Mouse (Mus musculus): ENCODE results near the gene Gpr84. TPM values are rescaled to one million over a fixed set of nuclear protein-coding genes. Genes with fewer than 3 reads are reported as not detected.

Gpr84 gene
- polyA plus RNA-seq (2012; rRNA removed): 0.05 and 0.16 TPM in 2 replicates

DNA sequence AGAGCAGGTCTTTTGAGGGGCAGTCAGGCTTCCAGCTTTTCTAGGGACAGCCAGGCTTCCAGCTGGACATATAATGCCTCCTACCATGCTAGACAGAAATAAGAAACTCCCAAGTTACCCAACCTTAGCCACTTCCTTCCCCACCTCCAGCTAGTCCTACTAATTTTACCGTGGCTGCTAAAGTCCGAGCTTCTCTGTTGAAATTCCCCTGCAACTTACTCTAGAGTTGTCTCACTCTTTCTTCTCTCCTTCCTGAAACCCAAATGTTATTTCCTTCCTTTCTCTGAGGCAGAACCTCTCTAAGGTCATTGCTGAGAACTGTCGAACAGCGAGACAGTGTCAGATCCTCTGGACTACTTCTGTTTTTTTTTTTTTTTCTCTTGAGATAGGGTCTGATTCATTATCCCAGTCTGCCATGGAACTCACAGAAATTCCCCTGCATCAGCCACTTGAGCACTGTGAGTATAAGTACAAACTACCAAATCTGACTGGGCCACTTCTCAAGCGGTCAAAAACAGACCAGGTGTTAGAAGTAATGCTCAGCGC lies at the start of gene Gpr84:
Gene Gpr84, minus strand, starts transcription at position 248 of the 546 bp plus-strand sequence.

GRCm38 (mm10) chr15:103339961-103340337 lies 29.5 kb upstream of the Gpr84 start, which contains the start of gene Zfp385a:
Gene Zfp385a, minus strand, starts transcription at chr15:103340093.

GRCm38 (mm10) chr15:103272419-103273279 lies 37.8 kb downstream of the Gpr84 start, which contains the start of gene Copz1:
Gene Copz1, plus strand, starts transcription at chr15:103272714.

Other genes starting within 250 kb of the Gpr84 start
- 8.9 and 10.8 TPM in 2 replicates for gene Smug1, start 143.5 kb downstream of the Gpr84 start, polyA plus RNA-seq (2012; rRNA removed)
- 1.5 and 2.3 TPM in 2 replicates for gene Cbx5, start 70.8 kb downstream of the Gpr84 start, polyA plus RNA-seq (2012; rRNA removed)
- gene Hnrnpa1, start 70.2 kb downstream of the Gpr84 start, polyA plus RNA-seq (2012; rRNA removed): 5.3 and 6.8 TPM in 2 replicates
- gene Nfe2, start 52.2 kb downstream of the Gpr84 start, polyA plus RNA-seq (2012; rRNA removed): 0.65 and 1.6 TPM in 2 replicates
- 35.6 and 44.6 TPM in 2 replicates for gene Copz1, start 37.9 kb downstream of the Gpr84 start, polyA plus RNA-seq (2012; rRNA removed)
- 15.1 and 16.0 TPM in 2 replicates for gene Zfp385a, start 29.5 kb upstream of the Gpr84 start, polyA plus RNA-seq (2012; rRNA removed)
- 19.0 and 23.6 TPM in 2 replicates for gene Itga5, start 56.2 kb upstream of the Gpr84 start, polyA plus RNA-seq (2012; rRNA removed)
- not detected in 2 replicates for gene Gtsf1, start 119.9 kb upstream of the Gpr84 start, polyA plus RNA-seq (2012; rRNA removed)
- gene Gtsf2, start 137.9 kb upstream of the Gpr84 start, polyA plus RNA-seq (2012; rRNA removed): not detected in 2 replicates
- gene Nckap1l, start 143.2 kb upstream of the Gpr84 start, polyA plus RNA-seq (2012; rRNA removed): 1.6 and 2.1 TPM in 2 replicates
- 3.6 and 3.7 TPM in 2 replicates for gene Pde1b, start 192.4 kb upstream of the Gpr84 start, polyA plus RNA-seq (2012; rRNA removed)
- gene Ppp1r1a, start 227.4 kb upstream of the Gpr84 start, polyA plus RNA-seq (2012; rRNA removed): 2.9 and 7.2 TPM in 2 replicates